Mouse (Mus musculus) adrenal gland, adult 18-20 months (tissue): ENCODE measurements around the gene Gnl2. TPM values are rescaled to one million over a fixed set of nuclear protein-coding genes. Genes with fewer than 3 reads are reported as not detected.

ENCODE experiments used
- DNase-seq, 2 experiments: peaks; one replicate each; pipeline ENCODE4 v3.0.0; 2021 to 2022; ENCODE audit warnings: low spot score in 2 of 2
- total RNA-seq, 2 experiments: library from RNA; stranded (reverse); gene quantifications; 1 replicate in 1 of 2; 2 replicates in 1 of 2; pipeline ENCODE4 v1.2.3; 2021

Gnl2 gene
- total RNA-seq, 2 experiments from 2014 or later = 57.3 to 61.3 TPM

GRCm38 (mm10) chr4:125084403-125085345, 68.3 kb downstream of the Gnl2 start, which contains the start of gene Meaf6:
Gene Meaf6, plus strand, starts transcription at chr4:125085134.
- DNase-seq = peak; percentile 98 to 99

DNA sequence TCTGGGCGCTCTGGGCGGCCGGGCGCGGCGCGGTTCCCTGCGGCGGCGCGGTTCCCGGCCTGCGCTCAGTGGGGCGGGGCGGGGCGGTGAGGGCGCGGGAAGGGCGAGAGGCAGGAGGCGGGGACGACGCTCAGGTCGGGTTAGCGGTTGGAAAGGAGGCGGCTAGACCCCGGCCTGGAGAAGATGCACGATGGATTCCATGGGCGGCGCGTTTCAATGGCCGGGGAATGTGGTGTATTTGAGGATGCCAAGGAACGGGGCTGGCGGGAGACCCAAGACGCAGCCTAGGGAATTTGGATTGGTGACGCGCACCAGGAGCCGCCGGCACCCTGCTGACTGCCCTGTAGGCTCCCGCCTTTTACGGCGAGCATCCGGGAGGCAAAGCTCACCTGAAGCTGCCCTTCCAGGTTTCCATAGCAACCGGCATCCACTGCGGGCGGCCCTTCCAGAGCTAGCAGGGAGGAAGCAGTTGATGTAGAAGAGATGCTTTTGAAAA, 69.0 kb downstream of the Gnl2 start:
- DNase-seq = no peak

DNA sequence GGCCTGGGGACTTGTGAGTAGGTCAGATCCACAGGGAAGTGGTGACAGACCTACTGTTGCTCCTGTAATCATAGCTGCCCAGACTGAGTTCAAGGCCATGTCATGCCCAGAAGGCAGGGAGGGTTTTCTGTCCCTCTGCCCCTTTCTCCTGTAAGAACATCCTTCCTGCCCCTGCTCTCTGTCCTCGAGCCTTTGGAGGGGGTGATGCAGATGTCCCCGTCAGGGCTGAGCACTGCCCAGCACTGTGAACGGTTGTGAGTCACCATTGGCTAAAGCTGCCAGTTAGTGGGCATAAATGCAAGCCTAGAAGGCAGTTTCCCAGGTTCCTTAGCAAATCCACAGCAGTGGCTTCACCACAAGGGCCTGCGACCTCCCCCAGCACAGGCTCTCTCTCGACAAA, 76.6 kb downstream of the Gnl2 start:
- DNase-seq = no peak

GRCm38 (mm10) chr4:125096066-125096465, 79.7 kb downstream of the Gnl2 start:
- DNase-seq = no peak

- DNase-seq = no peak
These were observed 81.0 kb downstream of the Gnl2 start for GRCm38 (mm10) chr4:125097412-125097811.

DNA sequence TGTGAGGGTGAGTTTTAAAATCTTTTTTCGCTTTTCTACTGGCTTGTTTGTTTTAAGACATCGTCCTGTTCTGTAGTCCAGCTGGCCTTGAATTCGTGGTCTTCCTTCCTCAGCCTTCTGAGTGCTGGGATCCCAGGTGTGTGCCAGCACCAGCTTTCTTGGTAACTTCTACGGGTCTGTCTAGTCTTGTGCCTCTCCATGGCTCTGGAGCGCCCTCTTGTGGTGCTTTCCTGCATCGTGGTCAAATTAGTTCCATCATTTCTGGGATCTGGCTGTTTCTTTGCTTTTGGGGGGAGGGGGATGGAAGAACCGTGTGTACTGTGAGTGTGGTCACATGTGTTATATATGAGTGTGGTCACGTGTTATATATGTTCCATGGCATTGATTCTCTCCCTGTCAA, 83.1 kb downstream of the Gnl2 start:
- peak; percentile 86 to 89 for DNase-seq

DNA sequence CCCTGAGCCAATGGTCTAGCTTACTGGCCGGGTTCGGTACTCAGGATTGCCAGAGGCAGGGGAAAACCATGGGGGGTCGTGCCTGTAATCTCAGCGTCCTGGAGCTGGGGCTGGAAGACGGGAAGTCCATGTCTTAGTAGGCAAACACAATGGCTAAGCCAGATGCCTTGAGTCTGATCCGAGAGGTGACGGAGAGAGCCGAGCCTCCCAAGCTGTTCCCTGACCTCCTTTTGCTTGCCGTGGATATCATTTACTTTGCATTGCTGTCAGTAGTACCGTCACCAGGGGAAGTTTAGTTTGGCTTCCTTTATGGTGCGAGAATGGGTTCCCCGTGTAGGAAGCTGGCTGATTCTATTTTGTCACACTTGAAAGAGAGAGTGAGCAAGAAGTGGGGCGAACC, 84.9 kb downstream of the Gnl2 start:
- DNase-seq = no peak

Other genes with a start within 250 kb of the Gnl2 start
- 10 to 100 TPM; 27.0 TPM for gene Mtf1, start 214.5 kb upstream of the Gnl2 start, total RNA-seq
- 10 to 100 TPM; 36.8 to 44.2 TPM for gene Yrdc, start 165.9 kb upstream of the Gnl2 start, total RNA-seq
- 10 to 100 TPM; 44.6 TPM for gene 1110065P20Rik, start 165.4 kb upstream of the Gnl2 start, total RNA-seq
- 1 to 10 TPM; 4.0 to 5.0 TPM for gene Maneal, start 154.4 kb upstream of the Gnl2 start, total RNA-seq
- gene Epha10, start 135.7 kb upstream of the Gnl2 start, total RNA-seq = 1 to 10 TPM; 1.9 to 2.4 TPM
- 10 to 100 TPM; 12.7 to 14.0 TPM for gene 9930104L06Rik, start 79.5 kb upstream of the Gnl2 start, total RNA-seq
- 1 to 10 TPM; 2.3 to 2.5 TPM for gene Cdca8, start 77.3 kb upstream of the Gnl2 start, total RNA-seq
- gene Rspo1, start 30.2 kb upstream of the Gnl2 start, total RNA-seq = 1 to 10 TPM; 4.6 to 7.8 TPM
- gene Dnali1, start 49.1 kb downstream of the Gnl2 start, total RNA-seq = not detected
- 10 to 100 TPM; 16.9 to 20.7 TPM for gene Snip1, start 50.1 kb downstream of the Gnl2 start, total RNA-seq
- 10 to 100 TPM; 24.0 to 29.2 TPM for gene Meaf6, start 68.5 kb downstream of the Gnl2 start, total RNA-seq
- gene Zc3h12a, start 111.3 kb downstream of the Gnl2 start, total RNA-seq = 1 to 10 TPM; 4.1 to 6.5 TPM